Mouse (Mus musculus): ENCODE measurements at regions not wholly inside any gene's neighbourhood (a gene's known extent, or its start where the extent isn't known, plus 50 kb on each side); places are given as distances from the start of the nearest gene placed in this dataset.

DNA sequence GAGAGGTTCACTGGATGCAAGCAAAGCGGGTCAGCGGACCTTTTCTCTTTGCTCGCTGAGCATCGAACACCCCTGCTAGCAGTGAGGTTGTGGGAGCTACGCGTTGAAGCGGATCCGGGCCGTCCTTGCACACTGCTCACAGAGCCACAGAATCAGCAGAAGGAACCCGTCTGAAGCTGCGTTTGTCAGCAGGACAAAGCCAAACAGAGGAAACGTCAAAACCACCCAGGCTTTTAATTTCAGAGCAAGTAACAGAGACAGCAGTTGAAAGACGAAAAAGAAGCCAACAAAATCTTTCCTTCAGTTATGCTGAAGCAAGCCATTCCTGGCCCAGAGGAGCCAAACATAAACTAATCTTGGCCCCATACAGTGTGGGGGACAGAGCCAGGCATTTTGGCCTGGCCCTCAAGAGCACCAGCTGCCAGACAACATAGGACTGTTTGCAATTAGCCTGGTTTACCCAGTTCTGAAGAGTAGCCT, 115.4 kb upstream of the L3mbtl4 start:
- TF ChIP-seq EP300 (optimal IDR thresholded peaks at IDR 0.05), result no peak
- no peak for TF ChIP-seq CTCF (IDR thresholded peaks at IDR 0.05; ENCODE audit: low read depth)

Measured in stomach, postnatal 0 days (tissue).